Mouse (Mus musculus): ENCODE measurements around the gene Hif1an. TPM values are rescaled to one million over a fixed set of nuclear protein-coding genes. Genes with fewer than 3 reads are reported as not detected.

Gene Hif1an
- polyA plus RNA-seq, 1 experiment: 20.7 TPM

DNA sequence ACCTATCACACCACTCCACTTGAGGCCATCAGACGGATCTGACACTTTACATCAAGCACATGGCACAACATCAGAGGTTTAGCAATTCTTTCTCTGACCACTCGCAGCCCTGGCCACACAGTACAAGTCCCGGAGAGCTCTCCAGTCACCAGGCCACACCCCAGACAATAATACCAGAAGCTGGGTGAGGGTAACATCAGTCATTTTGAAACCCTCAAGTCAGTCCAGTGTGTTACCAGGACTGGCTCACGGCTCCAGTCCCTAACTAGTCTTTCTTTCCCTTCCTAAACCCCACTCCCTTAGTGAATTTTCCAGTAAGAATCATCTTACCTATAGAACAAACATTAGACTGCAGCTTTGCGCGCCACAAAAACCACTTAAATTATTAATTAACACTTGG lies 32.6 kb upstream of the Hif1an start:
- H3K4me3 ChIP-seq (ENCODE audit: insufficient read depth, low read length): no peak overlapping the region
- H3K27ac ChIP-seq (ENCODE audit: insufficient read depth, low read length): no peak overlapping the region
- TF ChIP-seq POLR2A (IDR thresholded peaks at IDR 0.05; ENCODE audit: low read depth, low read length): no peak
- no peaks in the 10 kb centered on the region for H3K4me1 ChIP-seq (ENCODE audit: control insufficient read depth, insufficient read depth, low read length)

DNA sequence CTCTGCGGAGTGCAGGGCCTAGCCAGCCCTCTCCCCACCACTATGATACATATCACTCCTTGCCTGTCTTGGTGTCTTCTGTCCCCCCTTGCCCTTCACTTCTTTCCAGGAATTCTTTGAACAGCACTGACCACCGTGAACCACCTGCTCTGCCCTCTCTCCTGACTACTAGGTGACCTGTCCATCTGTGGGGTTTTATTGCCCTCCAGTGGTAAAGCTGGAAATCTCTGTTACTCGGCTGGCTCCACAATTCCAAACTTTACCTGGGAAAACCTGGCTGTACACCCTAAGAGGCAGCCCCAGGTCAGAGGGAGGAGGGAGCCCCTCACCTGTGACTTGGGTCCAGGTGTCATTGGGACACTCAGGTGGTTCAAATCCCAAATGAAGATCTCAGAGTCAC lies 27.3 kb upstream of the Hif1an start:
- Histone ChIP-seq H3K27ac (ENCODE audit: insufficient read depth, low read length) (no peak overlapping the region), H3K4me1 (ENCODE audit: control insufficient read depth, insufficient read depth, low read length) (no peaks in the 10 kb centered on the region), H3K4me3 (ENCODE audit: insufficient read depth, low read length) (no peak overlapping the region)
- TF ChIP-seq POLR2A (IDR thresholded peaks at IDR 0.05; ENCODE audit: low read depth, low read length) (no peak), CTCF (IDR thresholded peaks at IDR 0.05; ENCODE audit: borderline replicate concordance, insufficient read depth, low read length) (0 out of 2 replicates have a peak, but pooled peaks have one; percentile 17)

DNA sequence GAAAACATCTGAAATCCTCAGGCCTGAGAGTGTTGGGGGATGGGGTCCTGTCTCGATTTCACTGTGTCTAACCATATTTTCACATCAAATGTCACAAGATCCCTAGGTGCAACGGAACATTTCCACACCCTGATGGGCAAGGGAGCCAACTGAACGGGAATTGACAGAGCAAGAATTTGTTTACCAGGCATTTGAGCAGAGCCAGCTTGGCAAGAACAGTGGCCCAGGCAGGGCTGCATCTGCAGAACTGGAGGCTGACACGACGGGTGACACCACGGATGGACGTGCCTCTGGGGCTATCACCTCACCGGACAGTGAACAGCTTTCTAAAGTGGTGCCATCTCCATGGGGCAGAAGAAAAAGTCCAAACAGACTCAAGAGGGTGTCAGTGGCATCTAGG lies 25.2 kb upstream of the Hif1an start:
- no peak overlapping the region for H3K4me3 ChIP-seq (ENCODE audit: insufficient read depth, low read length)
- H3K4me1 ChIP-seq (ENCODE audit: control insufficient read depth, insufficient read depth, low read length): no peaks in the 10 kb centered on the region
- no peak overlapping the region for H3K27ac ChIP-seq (ENCODE audit: insufficient read depth, low read length)
- TF ChIP-seq CTCF (IDR thresholded peaks at IDR 0.05; ENCODE audit: borderline replicate concordance, insufficient read depth, low read length): no peak
- no peak for TF ChIP-seq POLR2A (IDR thresholded peaks at IDR 0.05; ENCODE audit: low read depth, low read length)

DNA sequence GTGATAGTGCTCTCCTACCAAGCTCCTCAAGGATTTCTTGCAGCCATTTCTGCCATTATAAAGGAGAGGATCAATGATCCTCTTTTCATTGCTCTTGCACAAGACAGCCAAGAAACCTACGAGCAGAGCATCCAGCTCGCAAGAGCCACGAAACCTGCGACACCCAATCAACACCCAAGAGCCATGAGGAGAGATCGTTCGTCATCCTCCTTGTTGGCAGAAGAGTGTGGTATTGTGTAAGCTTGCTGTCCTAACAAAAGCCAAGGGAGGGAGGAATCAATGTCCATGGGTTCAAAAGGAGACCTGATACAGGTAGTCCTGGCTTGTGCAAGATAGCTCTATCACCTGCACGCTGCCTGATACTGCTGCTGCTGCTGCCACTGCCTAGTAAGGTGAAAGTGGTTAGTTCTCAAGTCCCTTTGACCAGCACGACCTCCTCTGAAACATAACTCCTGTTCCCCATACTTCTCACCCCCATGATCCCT lies 19.9 kb upstream of the Hif1an start:
- TF ChIP-seq POLR2A (IDR thresholded peaks at IDR 0.05; ENCODE audit: low read depth, low read length) (no peak), CTCF (IDR thresholded peaks at IDR 0.05; ENCODE audit: borderline replicate concordance, insufficient read depth, low read length) (no peak)
- H3K4me3 ChIP-seq (ENCODE audit: insufficient read depth, low read length): no peak overlapping the region
- no peaks in the 10 kb centered on the region for H3K4me1 ChIP-seq (ENCODE audit: control insufficient read depth, insufficient read depth, low read length)
- no peak overlapping the region for H3K27ac ChIP-seq (ENCODE audit: insufficient read depth, low read length)

DNA sequence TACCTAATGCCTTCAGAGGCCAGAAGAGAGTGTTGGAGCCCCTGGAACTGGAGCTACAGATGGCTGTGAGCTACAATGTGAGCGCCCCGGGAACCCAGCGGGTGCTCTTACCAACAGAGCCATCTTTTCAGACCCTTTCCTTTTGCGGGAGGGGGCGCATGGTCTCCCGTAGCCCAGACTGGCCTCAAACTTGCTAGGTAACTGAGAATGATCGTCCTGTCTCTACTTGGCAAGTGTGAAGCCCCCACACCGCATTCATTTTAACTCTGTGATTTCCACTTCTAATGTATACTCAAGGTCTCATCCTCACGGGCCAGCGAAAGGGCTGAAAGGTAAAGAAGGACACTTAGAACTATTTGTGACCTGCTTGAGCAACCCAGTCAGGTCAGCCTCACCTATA lies 18.3 kb upstream of the Hif1an start:
- no peak overlapping the region for H3K4me3 ChIP-seq (ENCODE audit: insufficient read depth, low read length)
- H3K4me1 ChIP-seq (ENCODE audit: control insufficient read depth, insufficient read depth, low read length): no peaks in the 10 kb centered on the region
- TF ChIP-seq POLR2A (IDR thresholded peaks at IDR 0.05; ENCODE audit: low read depth, low read length) (no peak), CTCF (IDR thresholded peaks at IDR 0.05; ENCODE audit: borderline replicate concordance, insufficient read depth, low read length) (no peak)
- no peak overlapping the region for H3K27ac ChIP-seq (ENCODE audit: insufficient read depth, low read length)

DNA sequence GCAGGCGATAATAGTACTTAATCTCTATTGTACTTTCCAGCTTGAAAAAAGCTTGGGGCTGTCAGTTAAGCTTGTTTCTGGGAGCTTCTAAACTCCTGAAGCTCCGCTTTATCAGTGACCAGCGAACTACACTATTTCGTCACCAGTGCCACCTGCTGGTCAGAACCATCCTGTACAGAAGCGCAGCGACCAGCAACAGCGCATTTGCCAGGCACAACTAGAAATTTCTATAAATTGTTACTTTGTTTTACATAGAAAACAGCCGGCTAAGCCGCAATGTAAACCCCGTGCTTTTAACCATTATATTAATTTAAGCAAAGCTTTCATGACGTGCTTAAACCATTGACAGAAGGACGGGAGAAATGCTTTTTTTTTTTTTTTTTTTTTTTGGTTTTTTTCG lies 17.9 kb upstream of the Hif1an start:
- Histone ChIP-seq H3K4me3 (ENCODE audit: insufficient read depth, low read length) (no peak overlapping the region), H3K4me1 (ENCODE audit: control insufficient read depth, insufficient read depth, low read length) (no peaks in the 10 kb centered on the region), H3K27ac (ENCODE audit: insufficient read depth, low read length) (no peak overlapping the region)
- no peak for TF ChIP-seq POLR2A (IDR thresholded peaks at IDR 0.05; ENCODE audit: low read depth, low read length)
- peak; percentile 86; the same call in 1 of the 2 replicates for TF ChIP-seq CTCF (IDR thresholded peaks at IDR 0.05; ENCODE audit: borderline replicate concordance, insufficient read depth, low read length)

DNA sequence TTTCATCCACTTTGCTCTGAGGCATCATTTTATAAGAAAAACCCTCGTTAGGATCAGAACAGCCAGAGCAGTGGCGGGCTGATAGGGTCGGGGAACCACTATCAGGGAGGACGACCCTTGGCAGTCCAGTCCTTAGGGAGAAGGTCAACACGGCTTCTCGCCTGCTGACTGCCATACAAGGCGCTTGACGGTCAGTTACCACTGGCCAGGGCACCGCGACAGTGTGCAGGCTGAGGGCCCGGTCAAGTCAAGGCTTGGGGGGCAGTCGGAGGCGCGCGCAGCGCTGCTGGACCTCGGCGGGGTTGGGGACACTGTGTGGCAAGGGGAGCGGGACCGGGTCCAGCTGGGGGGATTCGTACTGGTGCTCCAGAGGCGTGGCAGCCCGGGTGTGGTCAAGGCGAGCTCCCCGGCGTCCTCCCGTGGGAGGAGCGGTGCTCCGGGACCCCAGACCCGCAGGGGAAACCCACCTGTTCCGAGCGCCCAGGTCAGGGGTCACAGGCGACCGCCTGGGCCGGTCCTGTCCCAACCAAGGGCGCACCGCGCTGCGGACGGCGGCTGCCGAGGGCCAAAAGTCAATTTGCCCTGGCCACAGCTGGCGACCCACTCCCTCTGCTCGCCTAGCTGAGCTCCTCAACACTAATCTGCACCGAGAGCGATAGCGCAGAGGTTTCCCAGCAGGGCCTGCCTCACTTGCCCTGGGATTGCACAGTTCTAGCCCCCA lies 17.2 kb upstream of the Hif1an start, which contains the start of gene Sec31b:
TSS of gene Sec31b (minus strand) at position 544 of the 721 bp plus-strand sequence.
- H3K27ac ChIP-seq (ENCODE audit: insufficient read depth, low read length): no peak within 1 kb of the TSS
- H3K4me3 ChIP-seq (ENCODE audit: insufficient read depth, low read length): peak within 1 kb of the TSS; percentile 20
- H3K4me1 ChIP-seq (ENCODE audit: control insufficient read depth, insufficient read depth, low read length): no peaks in the 10 kb centered on the region
- no peak for TF ChIP-seq CTCF (IDR thresholded peaks at IDR 0.05; ENCODE audit: borderline replicate concordance, insufficient read depth, low read length)
- TF ChIP-seq POLR2A (IDR thresholded peaks at IDR 0.05; ENCODE audit: low read depth, low read length): no peak

DNA sequence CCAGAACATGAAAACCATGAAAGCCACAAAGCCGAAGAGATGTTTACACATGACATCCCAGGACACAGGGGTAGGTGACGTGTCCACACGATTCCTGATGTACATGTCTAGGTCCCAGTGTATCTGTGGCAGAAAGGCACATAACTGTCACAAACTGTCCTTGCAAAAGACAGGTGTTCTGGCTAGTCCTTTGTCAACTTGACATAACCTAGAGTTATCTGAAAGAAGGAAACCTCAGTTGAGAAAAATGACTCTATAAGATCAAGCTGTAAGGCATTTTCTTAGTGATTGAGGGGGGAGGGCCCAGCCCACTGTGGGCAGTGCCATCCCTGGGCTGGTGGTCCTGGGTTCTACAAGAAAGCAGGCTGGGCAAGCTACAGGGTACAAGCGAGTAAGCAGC lies 9.9 kb upstream of the Hif1an start, which contains the start of gene Gm20538:
TSS of gene Gm20538 (minus strand) at position 101 of the 400 bp plus-strand sequence.
- H3K4me1 ChIP-seq (ENCODE audit: control insufficient read depth, insufficient read depth, low read length): peaks cover 2% of the 10 kb centered on the region; the same call in 1 of the 2 replicates
- no peak within 1 kb of the TSS for H3K27ac ChIP-seq (ENCODE audit: insufficient read depth, low read length)
- TF ChIP-seq POLR2A (IDR thresholded peaks at IDR 0.05; ENCODE audit: low read depth, low read length) (no peak), CTCF (IDR thresholded peaks at IDR 0.05; ENCODE audit: borderline replicate concordance, insufficient read depth, low read length) (no peak)
- no peak within 1 kb of the TSS for H3K4me3 ChIP-seq (ENCODE audit: insufficient read depth, low read length)

DNA sequence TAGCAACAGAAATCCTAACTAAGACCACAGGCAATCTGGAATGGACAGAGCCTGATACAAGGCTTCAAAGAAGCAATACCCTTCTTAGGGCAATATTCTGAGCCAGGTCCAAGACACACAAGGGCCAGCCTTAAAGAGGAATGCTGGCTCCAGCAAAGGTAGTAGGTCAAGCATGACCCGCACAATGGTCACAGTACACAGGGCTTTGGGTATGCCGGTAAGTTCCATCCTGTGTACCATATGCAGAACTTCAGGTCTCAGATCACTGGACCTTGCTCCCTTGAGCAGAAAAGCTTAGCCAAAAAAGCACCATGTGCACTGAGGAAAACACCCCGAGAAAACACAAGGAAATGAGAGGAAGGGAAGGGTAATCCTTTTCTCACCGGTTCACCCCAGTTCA lies 9.4 kb upstream of the Hif1an start:
- no peak overlapping the region for H3K27ac ChIP-seq (ENCODE audit: insufficient read depth, low read length)
- H3K4me3 ChIP-seq (ENCODE audit: insufficient read depth, low read length): no peak overlapping the region
- H3K4me1 ChIP-seq (ENCODE audit: control insufficient read depth, insufficient read depth, low read length): peaks cover 2% of the 10 kb centered on the region; the same call in 1 of the 2 replicates
- TF ChIP-seq CTCF (IDR thresholded peaks at IDR 0.05; ENCODE audit: borderline replicate concordance, insufficient read depth, low read length): no peak
- no peak for TF ChIP-seq POLR2A (IDR thresholded peaks at IDR 0.05; ENCODE audit: low read depth, low read length)

DNA sequence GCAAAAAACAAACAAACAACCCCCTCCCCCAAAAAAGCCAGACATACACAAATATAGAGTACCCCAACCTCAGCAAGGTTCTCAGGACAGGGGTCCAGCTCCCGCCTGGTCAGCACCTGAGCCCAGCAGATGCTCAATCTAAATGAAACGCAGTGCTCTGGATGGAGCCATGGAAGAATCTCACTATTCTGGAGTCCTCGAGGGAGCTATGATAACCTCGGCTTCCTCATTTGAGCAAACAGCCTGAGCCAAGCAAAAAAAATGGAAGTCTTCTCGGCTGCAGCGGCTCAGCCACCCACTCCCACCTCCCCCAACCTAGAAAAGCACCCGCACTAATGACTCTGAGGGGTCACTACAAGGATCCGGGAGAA lies 8.2 kb upstream of the Hif1an start:
- H3K4me3 ChIP-seq (ENCODE audit: insufficient read depth, low read length): peak overlapping the region; percentile 85
- H3K27ac ChIP-seq (ENCODE audit: insufficient read depth, low read length): no peak overlapping the region
- TF ChIP-seq CTCF (IDR thresholded peaks at IDR 0.05; ENCODE audit: borderline replicate concordance, insufficient read depth, low read length) (no peak), POLR2A (IDR thresholded peaks at IDR 0.05; ENCODE audit: low read depth, low read length) (no peak)
- H3K4me1 ChIP-seq (ENCODE audit: control insufficient read depth, insufficient read depth, low read length): peaks cover 2% of the 10 kb centered on the region; the same call in 1 of the 2 replicates
